Comparison of ENCODE assay signal across 10 mouse cellular contexts in the genomic region with DNA sequence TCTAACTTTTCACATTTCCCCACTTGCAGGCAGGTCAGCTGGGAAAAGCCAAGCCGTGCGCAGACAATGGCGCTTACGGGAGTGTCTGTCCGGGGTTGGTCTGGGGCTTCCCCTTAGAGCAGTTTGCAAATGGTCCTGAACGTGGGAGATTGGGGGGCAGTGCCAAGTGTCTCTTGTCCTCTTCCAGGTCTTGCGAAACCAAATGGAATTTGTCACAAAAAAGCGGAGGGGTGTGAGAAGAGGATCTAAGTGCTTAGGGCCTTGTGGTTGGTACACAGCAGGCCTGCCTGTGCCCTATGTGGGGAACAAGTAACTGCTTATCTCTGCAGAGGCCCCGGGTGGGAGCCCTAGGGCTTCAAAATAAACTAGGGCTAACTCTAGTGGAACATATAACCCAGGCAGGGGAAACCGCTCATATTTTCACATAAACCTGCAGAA. TPM values are rescaled to one million over a fixed set of nuclear protein-coding genes. Genes with fewer than 3 reads are reported as not detected.
DNase-seq lines count a peak whose midpoint lies in the region; ATAC-seq and TF ChIP-seq lines count a peak whose summit lies in the region.
"Had no signal": no experiment of that assay in that cellular context is flagged by ENCODE, and none has a peak within 500 bp of the region (broad histone marks: within the 10 kb centered on the region; RNA-seq: fewer than 3 reads in every experiment).

No protein-coding gene starts in this region.

- H3K9me3 ChIP-seq in liver, postnatal 0 days (ENCODE audit: low read length) = no peaks in the 10 kb centered on the region
- H3K9me3 ChIP-seq in embryonic facial prominence, embryonic 13.5 days = no peaks in the 10 kb centered on the region
- H3K9me3 ChIP-seq in limb, embryonic 10.5 days (replicated peaks) = no peaks in the 10 kb centered on the region
- H3K9me3 ChIP-seq in neural tube, embryonic 13.5 days = no peaks in the 10 kb centered on the region
- H3K9me3 ChIP-seq: liver, embryonic 12.5 days had no signal

- no peak overlapping the region for H3K27ac ChIP-seq in liver, adult 2 months (replicated peaks; ENCODE audit: insufficient read depth, low read depth, low read length)
- no peak overlapping the region for H3K27ac ChIP-seq in liver, postnatal 0 days (ENCODE audit: low read depth)
- H3K27ac ChIP-seq in embryonic facial prominence, embryonic 13.5 days = no peak overlapping the region
- H3K27ac ChIP-seq in limb, embryonic 10.5 days = peak overlapping the region; percentile 56; the same call in 1 of the 2 replicates
- peak overlapping the region; percentile 64 for H3K27ac ChIP-seq in neural tube, embryonic 13.5 days (replicated peaks)
- H3K27ac ChIP-seq: liver, embryonic 12.5 days had no signal

- no peak for ATAC-seq in liver, postnatal 0 days
- ATAC-seq in embryonic facial prominence, embryonic 13.5 days (ENCODE audit: insufficient number of reproducible peaks, insufficient read depth, low FRiP score, low TSS enrichment, low read depth) = no peak
- peak; percentile 66; the same call in 1 of the 2 replicates for ATAC-seq in neural tube, embryonic 13.5 days (ENCODE audit: low read depth)
- no peak for ATAC-seq in CD4-positive, CD25-positive, alpha-beta regulatory T cell, adult 4 months
- ATAC-seq: liver, embryonic 12.5 days had no signal

- no peak overlapping the region for H3K9ac ChIP-seq in liver, adult 2 months (ENCODE audit: low read depth, low read length)
- no peak overlapping the region for H3K9ac ChIP-seq in liver, postnatal 0 days (replicated peaks)
- H3K9ac ChIP-seq in embryonic facial prominence, embryonic 13.5 days = no peak overlapping the region
- no peak overlapping the region for H3K9ac ChIP-seq in neural tube, embryonic 13.5 days
- H3K9ac ChIP-seq: liver, embryonic 12.5 days had no signal

- H3K4me2 ChIP-seq in liver, postnatal 0 days (ENCODE audit: low read depth, low read length) = no peak overlapping the region
- H3K4me2 ChIP-seq in embryonic facial prominence, embryonic 13.5 days = peak overlapping the region; percentile 31
- H3K4me2 ChIP-seq in neural tube, embryonic 13.5 days = peak overlapping the region; percentile 33
- H3K4me2 ChIP-seq: liver, embryonic 12.5 days had no signal

- peak; percentile 6 for DNase-seq in liver, adult 2 months (ENCODE audit: extremely low read depth, low read depth, low spot score)
- DNase-seq in liver, postnatal 0 days = no peak
- DNase-seq in limb, embryonic 10.5 days (ENCODE audit: low spot score) = peak; percentile 40
- no peak for DNase-seq in urinary bladder, postnatal 14 days (ENCODE audit: low spot score)
- no peak for DNase-seq in layer of hippocampus, postnatal 36 days
- DNase-seq: cerebellum, adult 11-12 months had no signal

- no peaks in the 10 kb centered on the region for H3K79me2 ChIP-seq in liver, adult 2 months (ENCODE audit: control insufficient read depth, insufficient read depth, low read length)

- no peak for TF ChIP-seq EP300 in liver, postnatal 0 days (IDR thresholded peaks at IDR 0.05; ENCODE audit: low read depth)

- H3K27me3 ChIP-seq in liver, adult 2 months (ENCODE audit: control insufficient read depth, insufficient read depth, low read length) = no peaks in the 10 kb centered on the region
- no peaks in the 10 kb centered on the region for H3K27me3 ChIP-seq in liver, postnatal 0 days (ENCODE audit: insufficient read depth, low read length)
- peaks cover 23% of the 10 kb centered on the region for H3K27me3 ChIP-seq in embryonic facial prominence, embryonic 13.5 days
- peaks cover 17% of the 10 kb centered on the region for H3K27me3 ChIP-seq in limb, embryonic 10.5 days (ENCODE audit: low read depth, poor library complexity, severe bottlenecking)
- no peaks in the 10 kb centered on the region for H3K27me3 ChIP-seq in neural tube, embryonic 13.5 days
- H3K27me3 ChIP-seq: liver, embryonic 12.5 days had no signal

- TF ChIP-seq CTCF in liver, adult 2 months (IDR thresholded peaks at IDR 0.05; ENCODE audit: low read depth, low read length) = no peak
- TF ChIP-seq CTCF in liver, postnatal 0 days (IDR thresholded peaks at IDR 0.05; ENCODE audit: low read depth) = no peak

- TF ChIP-seq POLR2A in liver, adult 2 months (IDR thresholded peaks at IDR 0.05; ENCODE audit: extremely low read depth, insufficient read depth, low read length) = no peak

- no peaks in the 10 kb centered on the region for H3K36me3 ChIP-seq in liver, adult 2 months (ENCODE audit: control insufficient read depth, insufficient read depth, low read length)
- peaks cover 8% of the 10 kb centered on the region for H3K36me3 ChIP-seq in liver, postnatal 0 days (replicated peaks; ENCODE audit: insufficient read depth, low read length)
- H3K36me3 ChIP-seq in embryonic facial prominence, embryonic 13.5 days = no peaks in the 10 kb centered on the region
- H3K36me3 ChIP-seq in limb, embryonic 10.5 days = no peaks in the 10 kb centered on the region
- H3K36me3 ChIP-seq in neural tube, embryonic 13.5 days = peaks cover 6% of the 10 kb centered on the region; the same call in 1 of the 2 replicates

- H3K4me1 ChIP-seq in liver, adult 2 months (ENCODE audit: control insufficient read depth, insufficient read depth, low read length) = no peaks in the 10 kb centered on the region
- H3K4me1 ChIP-seq in liver, postnatal 0 days (ENCODE audit: insufficient read depth) = no peaks in the 10 kb centered on the region
- H3K4me1 ChIP-seq in embryonic facial prominence, embryonic 13.5 days = peaks cover 28% of the 10 kb centered on the region
- H3K4me1 ChIP-seq in limb, embryonic 10.5 days = peaks cover 31% of the 10 kb centered on the region
- peaks cover 18% of the 10 kb centered on the region for H3K4me1 ChIP-seq in neural tube, embryonic 13.5 days (replicated peaks)

- H3K4me3 ChIP-seq in liver, adult 2 months (ENCODE audit: insufficient read depth, low read depth, low read length) = no peak overlapping the region
- no peak overlapping the region for H3K4me3 ChIP-seq in liver, postnatal 0 days (ENCODE audit: low read depth, low read length)
- H3K4me3 ChIP-seq in embryonic facial prominence, embryonic 13.5 days = no peak overlapping the region
- H3K4me3 ChIP-seq in limb, embryonic 10.5 days = no peak overlapping the region
- no peak overlapping the region for H3K4me3 ChIP-seq in neural tube, embryonic 13.5 days
- H3K4me3 ChIP-seq: liver, embryonic 12.5 days had no signal

- 28% methylated on average over 10 of the region's 10 CpGs for WGBS in liver, adult 2 months
- 43% methylated on average over 10 of the region's 10 CpGs for WGBS in liver, postnatal 0 days (ENCODE audit: insufficient replicate concordance)
- 18% methylated on average over 10 of the region's 10 CpGs for WGBS in embryonic facial prominence, embryonic 13.5 days
- 20% methylated on average over 10 of the region's 10 CpGs for WGBS in limb, embryonic 10.5 days
- WGBS in neural tube, embryonic 13.5 days = 5% methylated on average over 10 of the region's 10 CpGs

RNA-seq across cellular contexts. Expression of a gene that starts 26.2 kb away (rescaled TPM):
- under 0.01 and 0.20 TPM in 2 replicates for total RNA-seq in liver, adult 2 months (2014; rRNA removed)
- 0.11 and 0.20 TPM in 2 replicates for polyA plus RNA-seq in liver, adult 2 months (2012; rRNA removed)
- 0.31 and 0.32 TPM in 2 replicates for polyA plus RNA-seq in liver, postnatal 0 days (2015; fragmentation: Nextera tagmentation; extraction: Ambion mirVana)
- 1.7 and 1.9 TPM in 2 replicates for polyA plus RNA-seq in embryonic facial prominence, embryonic 13.5 days (2015; fragmentation: Nextera tagmentation; extraction: Ambion mirVana)
- 4.8 and 5.2 TPM in 2 replicates for polyA plus RNA-seq in limb, embryonic 10.5 days (2016; fragmentation: Nextera tagmentation; extraction: Ambion mirVana)
- 4.3 and 4.5 TPM in 2 replicates for polyA plus RNA-seq in neural tube, embryonic 13.5 days (2015; fragmentation: Nextera tagmentation; extraction: Ambion mirVana)
- polyA plus RNA-seq in CD4-positive, CD25-positive, alpha-beta regulatory T cell, adult 4 months (2017; shearing (Covaris generic)) = under 1 TPM; 0.35 to 0.54 TPM
- total RNA-seq in layer of hippocampus, postnatal 36 days (2021) = under 1 TPM; 0.38 to 0.47 TPM

Comparison
In these comparisons a context has a peak if more than half of its experiments do, and no peak if none do; other contexts are left out.
1. DNase-seq: peak in liver, adult 2 months (single experiment) and limb, embryonic 10.5 days (single experiment); none in liver, postnatal 0 days (single experiment), urinary bladder, postnatal 14 days (single experiment) and layer of hippocampus, postnatal 36 days (0 of 2).
2. H3K27ac ChIP-seq: peak in limb, embryonic 10.5 days (single experiment) and neural tube, embryonic 13.5 days (single experiment); none in liver, adult 2 months (single experiment), liver, postnatal 0 days (single experiment) and embryonic facial prominence, embryonic 13.5 days (single experiment).